Mouse (Mus musculus) gastrocnemius, postnatal 25 days (tissue): ENCODE results near the gene Hist1h2ba. TPM values are rescaled to one million over a fixed set of nuclear protein-coding genes. Genes with fewer than 3 reads are reported as not detected.

Experiments
- DNase-seq: peaks from one replicate; pipeline ENCODE4 v3.0.0; 2022
- long read RNA-seq, 2 experiments: library from polyadenylated mRNA; stranded (forward); transcript quantifications; one replicate each; pipeline ENCODE4 v2.0.0; 2021
- total RNA-seq, 2 experiments: library from RNA; stranded (reverse); gene quantifications; 1 replicate in 1 of 2; 2 replicates in 1 of 2; pipeline ENCODE4 v1.2.3; 2021

Hist1h2ba gene
- total RNA-seq, result not detected
- long read RNA-seq, experiment 1, result 0 reads
- long read RNA-seq, experiment 2, result 0 reads

GRCm38 (mm10) chr13:23933421-23934210 is at the start of gene Hist1h2ba:
Hist1h2ba (minus strand) TSS chr13:23934156.
- no peak for DNase-seq

- no peak for DNase-seq
These were observed 38.3 kb upstream of the Hist1h2ba start for GRCm38 (mm10) chr13:23972271-23972670.

GRCm38 (mm10) chr13:23971870-23972269 is 37.9 kb upstream of the Hist1h2ba start:
- DNase-seq, result no peak

- DNase-seq, result no peak
These were observed 31.0 kb upstream of the Hist1h2ba start for GRCm38 (mm10) chr13:23964909-23965308.

- DNase-seq, result no peak
These were observed 25.8 kb upstream of the Hist1h2ba start for GRCm38 (mm10) chr13:23959776-23960175.

- peak; percentile 6 for DNase-seq
These were observed 17.0 kb upstream of the Hist1h2ba start for GRCm38 (mm10) chr13:23950928-23951327.

- DNase-seq, result no peak
These were observed 15.7 kb upstream of the Hist1h2ba start for GRCm38 (mm10) chr13:23949484-23950246.

- no peak for DNase-seq
These were observed 12.3 kb upstream of the Hist1h2ba start for GRCm38 (mm10) chr13:23946254-23946653.

GRCm38 (mm10) chr13:23942861-23943260 is 8.9 kb upstream of the Hist1h2ba start:
- DNase-seq, result no peak

- no peak for DNase-seq
These were observed 6.3 kb upstream of the Hist1h2ba start for GRCm38 (mm10) chr13:23940291-23940690.

- DNase-seq, result no peak
These were observed 4.7 kb upstream of the Hist1h2ba start for GRCm38 (mm10) chr13:23938699-23939098.

GRCm38 (mm10) chr13:23934211-23934520 is 210 bp upstream of the Hist1h2ba start, which contains the start of gene Hist1h2aa:
Hist1h2aa (plus strand) TSS chr13:23934462.
- DNase-seq, result no peak

- no peak for DNase-seq
These were observed 3.1 kb downstream of the Hist1h2ba start for GRCm38 (mm10) chr13:23930904-23931303.

GRCm38 (mm10) chr13:23930461-23930860 is 3.5 kb downstream of the Hist1h2ba start:
- DNase-seq, result no peak

- no peak for DNase-seq
These were observed 5.3 kb downstream of the Hist1h2ba start for GRCm38 (mm10) chr13:23928637-23929036.

GRCm38 (mm10) chr13:23925792-23926191 is 8.2 kb downstream of the Hist1h2ba start:
- no peak for DNase-seq

- no peak for DNase-seq
These were observed 16.3 kb downstream of the Hist1h2ba start for GRCm38 (mm10) chr13:23917674-23918073.

GRCm38 (mm10) chr13:23916132-23916531 is 17.8 kb downstream of the Hist1h2ba start:
- DNase-seq, result peak; percentile 14

GRCm38 (mm10) chr13:23914376-23915167 is 19.4 kb downstream of the Hist1h2ba start, which contains the start of gene Slc17a4:
Slc17a4 (minus strand) TSS chr13:23915009.
- DNase-seq, result no peak

GRCm38 (mm10) chr13:23913791-23914306 is 20.1 kb downstream of the Hist1h2ba start:
- no peak for DNase-seq

- DNase-seq, result no peak
These were observed 22.6 kb downstream of the Hist1h2ba start for GRCm38 (mm10) chr13:23911335-23911734.

- no peak for DNase-seq
These were observed 23.8 kb downstream of the Hist1h2ba start for GRCm38 (mm10) chr13:23910121-23910520.
